Mouse (Mus musculus) stomach, embryonic 16.5 days (tissue): ENCODE measurements around the gene Vars. TPM values are rescaled to one million over a fixed set of nuclear protein-coding genes. Genes with fewer than 3 reads are reported as not detected.

Source experiments
- ATAC-seq: fragments of 200-750 bp; cut with Nextera tagmentation; 2 replicates; pipeline ENCODE4 v1.8.0; 2017; ENCODE audit warnings: moderate number of reproducible peaks, moderate TSS enrichment; ENCODE audit not compliant: insufficient read depth, low FRiP score
- H3K27ac ChIP-seq: fragments of 300-500 bp; sonication (generic); 2 replicates; pipeline ENCODE4 v1.5.1; 2014; ENCODE audit warnings: low read length
- H3K27me3 ChIP-seq: fragments of 300-500 bp; sonication (generic); 2 replicates; pipeline ENCODE4 v1.6.1; 2014; ENCODE audit warnings: low read length, control low read depth, mixed read lengths; ENCODE audit not compliant: control insufficient read depth, insufficient read depth
- H3K36me3 ChIP-seq: fragments of 300-500 bp; sonication (generic); 2 replicates; pipeline ENCODE4 v1.6.1; 2014; ENCODE audit warnings: low read length; ENCODE audit not compliant: control insufficient read depth, insufficient read depth
- H3K4me1 ChIP-seq: fragments of 300-500 bp; sonication (generic); 2 replicates; pipeline ENCODE4 v1.6.1; 2014; ENCODE audit warnings: low read length, control low read depth, mixed read lengths; ENCODE audit not compliant: control insufficient read depth, insufficient read depth
- H3K4me2 ChIP-seq: fragments of 300-500 bp; sonication (generic); 2 replicates; pipeline ENCODE4 v1.6.1; 2014; ENCODE audit warnings: low read depth, low read length, mixed read lengths
- H3K4me3 ChIP-seq: fragments of 300-500 bp; sonication (generic); replicated peaks from 2 replicates; pipeline ENCODE4 v1.5.1; 2014; ENCODE audit warnings: mild to moderate bottlenecking, low read length
- H3K9ac ChIP-seq: fragments of 300-500 bp; sonication (generic); 2 replicates; pipeline ENCODE4 v1.6.1; 2014; ENCODE audit warnings: low read length
- H3K9me3 ChIP-seq: fragments of 300-500 bp; sonication (generic); replicated peaks from 2 replicates; pipeline ENCODE4 v1.6.1; 2016; ENCODE audit warnings: low read length, control low read depth; ENCODE audit not compliant: control insufficient read depth
- WGBS: fragments of 180-500 bp; shearing (Covaris S2); extraction: QIAGEN DNeasy Blood & Tissue Kit; methylation state at CpG from one replicate; pipeline ENCODE4 v1.1.7; 2014; 5-methylcytosine and 5-hydroxymethylcytosine counted together
- polyA plus RNA-seq: library from polyadenylated mRNA; unstranded; fragments of >200 nt; fragmentation: Nextera tagmentation; extraction: Ambion mirVana; gene quantifications from 2 replicates; pipeline ENCODE4 v1.2.1, GENCODE M21; 2015

The Vars gene
- polyA plus RNA-seq, 1 experiment from 2014 or later = 82.1 TPM

DNA sequence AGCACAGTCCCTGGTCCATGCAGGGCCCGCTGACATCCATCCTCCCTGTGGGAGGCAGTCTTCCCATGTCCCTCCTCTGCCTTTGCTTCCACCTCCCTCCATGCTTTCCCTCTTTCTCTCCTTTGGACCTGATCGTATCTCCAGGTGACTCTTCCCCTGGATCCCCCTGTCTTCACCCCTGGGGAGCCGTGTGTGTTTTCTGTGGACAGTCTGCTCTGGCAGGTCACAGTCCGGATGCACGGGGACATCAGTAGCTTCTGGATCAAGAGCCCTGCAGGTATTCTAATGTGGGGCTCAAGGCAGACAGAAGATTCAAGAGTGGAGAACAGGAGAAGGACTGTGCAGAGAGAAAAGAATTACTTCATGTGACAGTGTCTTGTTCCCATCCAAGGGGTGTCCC, 22.4 kb downstream of the Vars start:
- Histone ChIP-seq H3K27me3 (no peaks in the 10 kb centered on the region), H3K36me3 (no peaks in the 10 kb centered on the region), H3K4me3 (no peak overlapping the region), H3K27ac (no peak overlapping the region), H3K4me1 (peaks cover 35% of the 10 kb centered on the region), H3K9me3 (no peaks in the 10 kb centered on the region), H3K4me2 (no peak overlapping the region), H3K9ac (no peak overlapping the region)
- no peak for ATAC-seq
- 85% methylated on average over 5 of the region's 5 CpGs for WGBS

DNA sequence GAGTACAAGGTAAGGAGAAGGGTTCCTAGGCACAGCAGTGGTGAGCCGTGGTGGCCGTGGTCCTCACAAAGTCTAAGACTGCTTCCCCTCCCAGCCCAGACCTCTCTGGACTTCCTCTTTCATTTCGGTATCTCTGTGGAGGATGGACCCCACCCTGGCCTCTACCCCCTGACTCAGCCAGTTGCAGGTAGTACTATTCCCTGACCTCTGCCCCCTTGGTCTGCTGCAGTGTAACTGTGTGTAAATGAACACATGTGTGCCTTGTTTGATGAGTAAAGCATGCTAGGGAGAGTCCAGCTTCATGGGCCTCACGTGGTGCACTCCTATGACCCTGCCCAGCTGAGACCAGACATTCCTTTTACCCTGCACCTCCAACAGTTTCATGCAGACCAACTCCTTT, 23.0 kb downstream of the Vars start:
- Histone ChIP-seq H3K9me3 (no peaks in the 10 kb centered on the region), H3K27me3 (no peaks in the 10 kb centered on the region), H3K4me2 (no peak overlapping the region), H3K36me3 (no peaks in the 10 kb centered on the region), H3K9ac (peak overlapping the region; percentile 17; the same call in 1 of the 2 replicates), H3K4me3 (no peak overlapping the region), H3K27ac (0 out of 2 replicates have a peak overlapping the region, but pooled peaks have one; percentile 13), H3K4me1 (peaks cover 35% of the 10 kb centered on the region)
- ATAC-seq = no peak
- 57% methylated on average over 4 of the region's 4 CpGs for WGBS

DNA sequence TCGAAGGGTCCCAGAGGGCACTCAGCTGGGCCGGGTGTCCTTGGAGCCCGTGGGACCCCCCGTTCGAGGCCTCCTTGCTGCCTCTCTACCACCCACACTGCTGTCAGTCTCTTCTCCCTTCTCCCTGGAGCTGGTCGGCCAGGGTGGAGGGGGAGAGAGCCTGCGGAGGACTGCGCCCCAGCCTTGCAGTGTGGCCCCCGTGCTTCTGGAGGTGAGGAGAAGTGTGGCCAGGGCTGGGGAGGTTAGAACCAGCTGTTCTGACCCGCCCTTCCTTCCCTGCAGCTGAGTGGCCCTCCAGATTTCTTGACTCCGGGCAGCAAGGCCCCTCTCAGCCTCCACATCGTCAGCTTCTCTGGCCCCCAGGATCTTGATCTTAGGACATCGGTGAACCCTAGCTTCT, 23.5 kb downstream of the Vars start:
- Histone ChIP-seq H3K9me3 (no peaks in the 10 kb centered on the region), H3K27me3 (no peaks in the 10 kb centered on the region), H3K4me3 (no peak overlapping the region), H3K4me1 (peaks cover 35% of the 10 kb centered on the region), H3K27ac (0 out of 2 replicates have a peak overlapping the region, but pooled peaks have one; percentile 13), H3K4me2 (no peak overlapping the region), H3K36me3 (no peaks in the 10 kb centered on the region), H3K9ac (peak overlapping the region; percentile 4; the same call in 1 of the 2 replicates)
- WGBS = 69% methylated on average over 13 of the region's 13 CpGs
- no peak for ATAC-seq

DNA sequence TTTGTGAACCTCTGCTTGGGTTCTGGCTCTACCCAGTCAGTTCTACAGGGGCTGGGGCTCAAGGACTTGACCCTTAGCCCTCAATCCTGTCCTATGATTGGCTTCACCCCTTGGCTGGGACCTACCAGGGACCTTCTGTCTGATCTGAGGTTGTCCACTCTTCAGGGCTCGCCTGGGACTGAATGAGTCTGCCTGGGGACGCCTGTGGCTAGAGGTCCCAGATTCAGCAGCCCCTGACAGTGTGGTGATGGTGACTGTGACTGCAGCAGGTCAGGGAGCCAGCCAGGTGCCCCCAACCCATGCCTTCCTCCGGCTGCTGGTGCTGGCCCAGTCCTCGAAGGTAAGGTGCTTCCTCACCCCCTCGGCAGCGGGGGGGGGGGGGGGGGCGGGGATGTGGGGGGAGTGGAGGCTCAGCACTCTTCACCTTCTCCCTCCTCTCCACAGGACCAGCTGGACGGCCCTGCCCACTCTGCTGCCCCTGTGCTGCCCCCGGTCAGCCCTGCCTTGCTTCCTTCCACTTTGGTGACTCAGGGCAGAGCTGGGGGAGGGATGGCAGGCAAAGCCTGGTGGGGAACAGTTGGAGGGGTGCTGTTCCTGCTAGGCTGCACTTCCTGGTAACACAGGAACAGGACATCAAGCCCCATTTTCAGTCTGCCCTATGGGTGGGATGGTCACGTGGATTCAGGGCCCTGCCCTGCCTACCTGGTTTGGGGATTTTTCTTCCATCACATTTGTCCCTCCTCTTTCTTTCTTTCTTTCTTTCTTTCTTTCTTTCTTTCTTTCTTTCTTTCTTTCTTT, 24.1 kb downstream of the Vars start:
- H3K36me3 ChIP-seq = no peaks in the 10 kb centered on the region
- WGBS = 61% methylated on average over 10 of the region's 10 CpGs

DNA sequence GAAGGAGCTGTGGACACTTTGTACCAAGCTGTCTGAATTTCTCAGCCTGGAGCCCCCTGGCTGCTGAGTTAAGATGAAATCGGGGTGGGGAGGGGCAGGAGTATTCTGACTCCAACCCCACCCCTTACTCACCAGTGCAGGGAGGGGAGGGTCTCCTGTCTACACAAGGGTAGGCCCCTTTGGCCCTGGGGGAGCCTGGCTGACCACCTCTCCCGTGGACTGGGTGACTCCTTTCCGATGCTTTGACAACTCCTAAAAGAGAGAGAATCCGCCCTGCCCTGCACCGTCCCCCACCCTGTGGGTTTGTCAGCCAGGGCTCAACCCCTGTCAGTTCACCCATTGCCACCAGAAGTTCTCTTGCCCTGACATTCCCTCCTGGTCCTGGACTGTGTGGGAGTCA, 25.4 kb downstream of the Vars start:
- Histone ChIP-seq H3K36me3 (no peaks in the 10 kb centered on the region), H3K9ac (peak overlapping the region; percentile 27; the same call in 1 of the 2 replicates), H3K4me1 (peaks cover 38% of the 10 kb centered on the region), H3K27ac (peak overlapping the region; percentile 84), H3K9me3 (no peaks in the 10 kb centered on the region), H3K4me3 (0 out of 2 replicates have a peak overlapping the region, but pooled peaks have one; percentile 9), H3K4me2 (peak overlapping the region; percentile 38), H3K27me3 (no peaks in the 10 kb centered on the region)
- WGBS = 73% methylated on average over 5 of the region's 5 CpGs
- no peak for ATAC-seq

More for the DNA sequence above, 24.1 kb downstream of the Vars start:
- Histone ChIP-seq H3K9me3 (no peaks in the 10 kb centered on the region), H3K27me3 (no peaks in the 10 kb centered on the region), H3K9ac (0 out of 2 replicates have a peak overlapping the region, but pooled peaks have one; percentile 4), H3K27ac (no peak overlapping the region), H3K4me3 (no peak overlapping the region), H3K4me1 (peaks cover 40% of the 10 kb centered on the region), H3K4me2 (no peak overlapping the region)
- no peak for ATAC-seq

DNA sequence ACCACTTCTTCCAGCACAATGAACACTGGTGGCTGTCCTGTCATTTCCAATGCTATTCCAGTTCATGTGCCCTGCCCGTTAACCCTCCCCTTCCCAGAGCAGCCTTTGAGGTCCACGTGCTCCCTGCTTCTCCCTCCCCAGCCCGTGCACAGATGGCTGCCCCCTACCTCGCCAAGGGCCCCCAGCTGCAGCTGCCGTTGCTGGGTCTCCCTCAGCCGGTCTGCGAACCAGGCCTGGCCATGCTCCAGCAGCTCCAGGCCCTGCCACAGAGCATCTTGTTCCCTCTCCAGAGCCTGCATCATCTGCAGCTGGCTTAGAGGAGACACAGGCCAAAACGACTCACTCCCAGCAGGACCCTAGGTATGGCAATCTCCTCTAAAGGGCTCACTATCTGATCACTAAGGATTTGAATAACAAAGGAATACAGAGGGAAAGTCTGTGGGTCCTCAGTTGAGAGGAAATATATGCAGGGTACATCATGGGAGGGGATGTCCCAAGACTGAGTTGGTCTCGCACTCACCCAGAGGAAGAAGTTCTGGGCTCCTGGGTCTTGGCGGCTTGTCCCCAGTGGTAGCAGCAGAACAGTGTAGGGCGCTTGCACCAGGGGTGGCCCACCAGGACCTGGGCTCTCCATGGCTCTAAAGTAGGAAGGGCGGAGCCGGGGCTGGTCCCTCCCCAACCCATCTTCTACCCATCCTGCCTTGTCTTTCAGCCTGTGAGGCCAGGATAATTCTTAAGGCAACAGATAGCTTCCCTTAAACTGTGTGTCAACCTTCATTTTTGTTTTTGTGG, 26.7 kb downstream of the Vars start, which contains the start of gene Sapcd1:
TSS of gene Sapcd1 (minus strand) at position 740 of the 792 bp plus-strand sequence.
- H3K36me3 ChIP-seq = no peaks in the 10 kb centered on the region
- ATAC-seq = peak; percentile 59; the same call in 1 of the 2 replicates
- peaks cover 28% of the 10 kb centered on the region for H3K4me1 ChIP-seq
- H3K27ac ChIP-seq = peak within 1 kb of the TSS; percentile 84
- 45% methylated on average over 13 of the region's 13 CpGs for WGBS
- H3K9me3 ChIP-seq = no peaks in the 10 kb centered on the region
- peak within 1 kb of the TSS; percentile 28 for H3K4me3 ChIP-seq
- peak within 1 kb of the TSS; percentile 56 for H3K9ac ChIP-seq
- H3K27me3 ChIP-seq = no peaks in the 10 kb centered on the region
- peak within 1 kb of the TSS; percentile 38 for H3K4me2 ChIP-seq

DNA sequence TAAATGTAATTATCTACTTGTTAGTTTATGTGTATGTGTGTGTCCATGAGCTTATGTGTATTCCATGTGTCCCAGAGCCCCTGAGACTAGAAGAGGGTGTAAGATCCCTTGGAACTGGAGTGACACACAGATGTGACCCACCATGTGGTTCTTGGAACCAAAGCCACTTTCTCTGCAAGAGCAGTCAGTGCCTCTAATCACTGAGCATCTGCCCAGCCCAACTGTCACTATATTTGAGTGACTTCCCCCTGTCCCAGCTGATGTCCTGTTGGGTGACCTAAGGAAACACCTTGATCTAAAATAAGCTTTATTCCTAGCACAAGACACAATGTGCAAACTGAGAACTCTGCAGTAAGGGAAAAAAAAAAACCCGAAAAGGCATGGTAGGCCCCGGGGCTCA, 27.5 kb downstream of the Vars start:
- Histone ChIP-seq H3K27ac (no peak overlapping the region), H3K4me2 (no peak overlapping the region), H3K4me1 (peaks cover 28% of the 10 kb centered on the region), H3K9ac (no peak overlapping the region), H3K36me3 (no peaks in the 10 kb centered on the region), H3K4me3 (no peak overlapping the region), H3K27me3 (no peaks in the 10 kb centered on the region), H3K9me3 (no peaks in the 10 kb centered on the region)
- ATAC-seq = no peak
- 71% methylated on average over 2 of the region's 2 CpGs for WGBS

DNA sequence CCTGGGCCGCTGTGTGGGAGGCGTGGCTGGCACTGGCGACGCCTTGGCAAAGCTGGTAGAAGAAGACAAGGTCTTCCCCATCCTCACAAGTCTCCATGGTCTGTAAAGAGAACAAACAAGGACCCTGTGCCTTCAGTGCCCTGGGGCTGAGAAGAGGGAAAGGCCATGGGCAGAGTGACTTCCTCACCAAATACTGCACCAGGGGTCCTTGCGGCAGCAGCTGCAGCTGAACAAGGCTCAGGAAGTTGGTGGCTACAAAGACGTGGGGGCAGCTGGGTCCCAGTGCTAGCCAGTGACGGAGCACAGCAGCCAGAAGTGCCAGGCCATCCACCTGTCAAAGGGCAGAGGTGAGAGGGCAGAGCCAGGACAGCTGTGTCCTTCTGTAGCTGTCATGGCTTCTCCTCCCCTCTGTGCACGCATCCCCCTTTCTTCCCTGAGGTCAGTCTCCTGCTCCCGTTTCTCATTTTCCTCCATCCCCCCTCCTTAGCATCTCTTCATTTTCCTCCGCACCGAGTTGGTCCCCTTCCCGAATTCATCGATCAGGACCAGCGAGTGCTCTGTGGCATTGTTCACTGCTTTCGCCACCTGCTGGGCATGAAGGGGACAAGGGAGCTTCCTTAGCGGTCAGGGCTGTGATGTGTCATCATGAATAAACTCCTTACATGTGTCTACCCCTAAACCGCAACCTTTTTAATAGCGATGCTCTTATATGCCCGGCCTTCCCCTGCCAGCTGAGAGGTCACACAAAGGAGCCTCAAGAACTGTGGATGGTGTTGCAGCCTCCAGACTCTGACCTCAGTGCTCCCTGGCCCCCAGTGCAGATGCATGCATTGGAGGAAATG, 29.1 kb downstream of the Vars start:
- no peak for ATAC-seq
- no peaks in the 10 kb centered on the region for H3K9me3 ChIP-seq
- no peaks in the 10 kb centered on the region for H3K36me3 ChIP-seq
- H3K4me2 ChIP-seq = no peak overlapping the region
- no peak overlapping the region; the same call in 1 of the 2 replicates for H3K9ac ChIP-seq
- H3K4me3 ChIP-seq = no peak overlapping the region
- 37% methylated on average over 19 of the region's 19 CpGs for WGBS
- H3K4me1 ChIP-seq = peaks cover 24% of the 10 kb centered on the region
- H3K27ac ChIP-seq = no peak overlapping the region
- H3K27me3 ChIP-seq = no peaks in the 10 kb centered on the region
